Mouse (Mus musculus): Measurements from ENCODE around the gene Nhlrc2. TPM values are rescaled to one million over a fixed set of nuclear protein-coding genes. Genes with fewer than 3 reads are reported as not detected.

Gene Nhlrc2
- 5.0 and 6.2 TPM in 2 replicates for polyA plus RNA-seq (2012; rRNA removed)

GRCm38 (mm10) chr19:56548230-56549032 is at the start of gene Nhlrc2:
TSS of gene Nhlrc2 (plus strand) at chr19:56548261.

GRCm38 (mm10) chr19:56547456-56548229 is 418 bp upstream of the Nhlrc2 start, which contains the start of gene Dclre1a:
TSS of gene Dclre1a (minus strand) at chr19:56548222.

Other genes starting within 250 kb of the Nhlrc2 start
- 0.12 and 0.15 TPM in 2 replicates for gene Nrap, start 158.2 kb upstream of the Nhlrc2 start, polyA plus RNA-seq (2012; rRNA removed)
- gene Casp7, start 151.1 kb upstream of the Nhlrc2 start, polyA plus RNA-seq (2012; rRNA removed): 9.3 and 11.5 TPM in 2 replicates
- gene Plekhs1, start 86.6 kb upstream of the Nhlrc2 start, polyA plus RNA-seq (2012; rRNA removed): 0.05 and 0.06 TPM in 2 replicates
- 10.6 and 12.6 TPM in 2 replicates for gene Dclre1a, start within 50 bp of the Nhlrc2 start, polyA plus RNA-seq (2012; rRNA removed)
- gene Adrb1, start 173.9 kb downstream of the Nhlrc2 start, polyA plus RNA-seq (2012; rRNA removed): 0.26 and 0.29 TPM in 2 replicates

All from liver, embryonic 14 days (tissue).